Mouse (Mus musculus): ENCODE results near the gene A630089N07Rik. TPM values are rescaled to one million over a fixed set of nuclear protein-coding genes. Genes with fewer than 3 reads are reported as not detected.

The A630089N07Rik gene
- polyA plus RNA-seq, 1 experiment from 2014 or later: 45.7 TPM

DNA sequence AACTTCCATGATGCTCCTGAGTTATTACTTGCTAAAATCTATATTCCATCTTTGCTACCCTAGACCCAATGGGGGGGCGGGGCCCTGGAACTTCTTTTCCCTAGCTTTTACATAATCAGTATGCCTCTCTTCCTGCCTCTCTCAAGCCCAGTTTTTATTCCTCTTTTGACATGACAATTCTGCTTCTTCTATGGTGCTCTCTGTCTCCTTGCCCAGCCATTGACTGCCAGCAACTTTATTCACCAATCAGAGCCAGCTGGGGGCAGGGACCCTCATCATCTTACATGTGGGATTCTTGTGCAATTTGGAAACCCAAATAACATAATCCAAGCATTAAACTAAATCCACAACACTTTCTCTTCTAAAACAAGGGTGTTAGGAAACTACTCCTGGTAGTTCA, 100.9 kb downstream of the A630089N07Rik start:
- H3K36me3 ChIP-seq (ENCODE audit: control insufficient read depth, insufficient read depth, low read length): no peaks in the 10 kb centered on the region
- no peak overlapping the region for H3K27ac ChIP-seq (ENCODE audit: low read depth, low read length)
- H3K4me2 ChIP-seq (ENCODE audit: low read depth, low read length, severe bottlenecking): no peak overlapping the region
- no peak overlapping the region for H3K4me3 ChIP-seq (ENCODE audit: low read depth, low read length)
- no peak for ATAC-seq (replicated peaks; ENCODE audit: low FRiP score)
- WGBS: 88% methylated on average over 1 of the region's 1 CpGs
- no peaks in the 10 kb centered on the region for H3K4me1 ChIP-seq (replicated peaks; ENCODE audit: control insufficient read depth, insufficient read depth, low read length)
- H3K9ac ChIP-seq (ENCODE audit: low read length): no peak overlapping the region
- no peaks in the 10 kb centered on the region for H3K9me3 ChIP-seq (ENCODE audit: control insufficient read depth, low read length)
- no peaks in the 10 kb centered on the region for H3K27me3 ChIP-seq (ENCODE audit: control insufficient read depth, insufficient read depth, low read length)
- no peak for DNase-seq (ENCODE audit: low spot score)

DNA sequence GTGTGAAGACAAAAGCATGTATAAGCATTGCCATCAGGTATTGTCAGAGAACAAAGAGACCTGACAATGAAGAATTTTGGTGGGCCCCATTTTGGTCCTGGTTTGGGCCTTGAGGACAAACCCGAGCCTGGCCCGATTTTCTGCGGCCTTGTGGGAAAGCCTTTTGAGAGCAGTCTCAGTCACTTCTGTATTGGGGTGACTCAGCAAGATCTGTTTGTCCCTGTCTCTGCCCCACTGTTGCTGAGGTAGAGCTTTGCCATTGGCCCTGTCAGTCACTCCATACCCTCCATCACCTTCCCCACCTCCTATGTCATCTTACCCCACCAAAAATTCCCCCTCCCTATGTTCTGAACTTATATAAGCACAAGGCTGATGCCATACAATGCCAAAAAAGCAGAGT, 104.5 kb downstream of the A630089N07Rik start:
- WGBS: 91% methylated on average over 3 of the region's 3 CpGs

DNA sequence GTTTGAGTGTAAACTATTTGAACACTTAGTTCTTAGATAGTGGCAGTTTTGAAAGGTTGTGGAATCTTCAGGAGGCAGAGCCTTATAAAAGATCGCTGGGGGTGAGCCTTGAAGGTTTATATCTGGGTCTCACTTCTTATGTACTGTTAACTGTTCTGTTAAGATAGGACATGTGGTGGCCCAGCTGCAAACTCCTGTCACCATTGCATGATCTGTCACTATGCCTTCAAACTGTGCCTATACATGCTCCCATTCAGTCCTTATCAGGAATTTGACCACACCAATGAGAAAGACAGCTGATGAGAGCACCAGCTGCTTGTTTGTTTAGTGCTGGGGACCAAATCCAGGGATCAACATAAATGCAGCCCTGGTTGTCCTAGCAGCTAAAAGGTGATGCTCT, 105.0 kb downstream of the A630089N07Rik start:
- H3K9ac ChIP-seq (ENCODE audit: low read length): no peak overlapping the region
- WGBS: 79% methylated on average over 1 of the region's 1 CpGs
- ATAC-seq (replicated peaks; ENCODE audit: low FRiP score): no peak

More for the DNA sequence above, 104.5 kb downstream of the A630089N07Rik start:
- Histone ChIP-seq H3K27ac (ENCODE audit: low read depth, low read length) (no peak overlapping the region), H3K4me3 (ENCODE audit: low read depth, low read length) (no peak overlapping the region), H3K9ac (ENCODE audit: low read length) (no peak overlapping the region), H3K27me3 (ENCODE audit: control insufficient read depth, insufficient read depth, low read length) (no peaks in the 10 kb centered on the region), H3K4me1 (replicated peaks; ENCODE audit: control insufficient read depth, insufficient read depth, low read length) (no peaks in the 10 kb centered on the region), H3K4me2 (ENCODE audit: low read depth, low read length, severe bottlenecking) (no peak overlapping the region), H3K9me3 (ENCODE audit: control insufficient read depth, low read length) (no peaks in the 10 kb centered on the region), H3K36me3 (ENCODE audit: control insufficient read depth, insufficient read depth, low read length) (no peaks in the 10 kb centered on the region)
- DNase-seq (ENCODE audit: low spot score): no peak
- no peak for ATAC-seq (replicated peaks; ENCODE audit: low FRiP score)

DNA sequence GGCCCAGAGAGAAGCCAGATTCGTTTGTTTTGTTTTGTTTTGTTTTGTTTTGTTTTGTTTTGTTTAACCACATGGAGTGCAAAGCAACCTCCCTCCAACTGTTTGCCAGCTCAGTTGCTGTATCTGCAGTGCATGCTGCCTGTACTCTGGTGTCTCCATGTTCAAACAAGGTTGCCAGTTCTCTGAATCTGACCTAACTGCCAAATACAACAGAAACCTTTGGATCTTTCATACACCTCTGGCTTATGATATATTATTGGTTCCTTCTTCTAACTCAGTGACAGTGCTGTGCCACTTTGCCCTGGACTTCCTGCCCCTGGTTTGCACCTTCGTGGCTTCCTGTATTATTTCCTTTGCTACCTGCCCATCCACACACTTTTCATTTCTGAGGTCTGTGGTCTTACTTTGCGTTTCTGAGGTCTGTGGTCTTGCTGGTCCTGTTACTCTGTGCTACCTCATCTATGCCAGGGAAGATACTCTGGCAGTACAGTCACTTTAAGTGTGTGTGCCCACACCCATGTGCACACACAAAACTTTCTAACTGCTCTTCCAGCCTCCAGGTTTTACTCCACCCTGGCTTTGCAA, 118.2 kb downstream of the A630089N07Rik start:
- WGBS: 91% methylated on average over 3 of the region's 3 CpGs
- no peak for ATAC-seq (replicated peaks; ENCODE audit: low FRiP score)
- Histone ChIP-seq H3K9me3 (ENCODE audit: control insufficient read depth, low read length) (no peaks in the 10 kb centered on the region), H3K36me3 (ENCODE audit: control insufficient read depth, insufficient read depth, low read length) (no peaks in the 10 kb centered on the region), H3K9ac (ENCODE audit: low read length) (no peak overlapping the region), H3K4me2 (ENCODE audit: low read depth, low read length, severe bottlenecking) (no peak overlapping the region), H3K27me3 (ENCODE audit: control insufficient read depth, insufficient read depth, low read length) (no peaks in the 10 kb centered on the region), H3K4me3 (ENCODE audit: low read depth, low read length) (no peak overlapping the region), H3K27ac (ENCODE audit: low read depth, low read length) (no peak overlapping the region), H3K4me1 (replicated peaks; ENCODE audit: control insufficient read depth, insufficient read depth, low read length) (no peaks in the 10 kb centered on the region)
- DNase-seq (ENCODE audit: low spot score): no peak

More for the DNA sequence above, 105.0 kb downstream of the A630089N07Rik start:
- H3K36me3 ChIP-seq (ENCODE audit: control insufficient read depth, insufficient read depth, low read length): no peaks in the 10 kb centered on the region
- H3K4me1 ChIP-seq (replicated peaks; ENCODE audit: control insufficient read depth, insufficient read depth, low read length): no peaks in the 10 kb centered on the region
- no peak overlapping the region for H3K4me3 ChIP-seq (ENCODE audit: low read depth, low read length)
- H3K9me3 ChIP-seq (ENCODE audit: control insufficient read depth, low read length): no peaks in the 10 kb centered on the region
- no peaks in the 10 kb centered on the region for H3K27me3 ChIP-seq (ENCODE audit: control insufficient read depth, insufficient read depth, low read length)
- H3K27ac ChIP-seq (ENCODE audit: low read depth, low read length): no peak overlapping the region
- DNase-seq (ENCODE audit: low spot score): no peak
- H3K4me2 ChIP-seq (ENCODE audit: low read depth, low read length, severe bottlenecking): no peak overlapping the region

DNA sequence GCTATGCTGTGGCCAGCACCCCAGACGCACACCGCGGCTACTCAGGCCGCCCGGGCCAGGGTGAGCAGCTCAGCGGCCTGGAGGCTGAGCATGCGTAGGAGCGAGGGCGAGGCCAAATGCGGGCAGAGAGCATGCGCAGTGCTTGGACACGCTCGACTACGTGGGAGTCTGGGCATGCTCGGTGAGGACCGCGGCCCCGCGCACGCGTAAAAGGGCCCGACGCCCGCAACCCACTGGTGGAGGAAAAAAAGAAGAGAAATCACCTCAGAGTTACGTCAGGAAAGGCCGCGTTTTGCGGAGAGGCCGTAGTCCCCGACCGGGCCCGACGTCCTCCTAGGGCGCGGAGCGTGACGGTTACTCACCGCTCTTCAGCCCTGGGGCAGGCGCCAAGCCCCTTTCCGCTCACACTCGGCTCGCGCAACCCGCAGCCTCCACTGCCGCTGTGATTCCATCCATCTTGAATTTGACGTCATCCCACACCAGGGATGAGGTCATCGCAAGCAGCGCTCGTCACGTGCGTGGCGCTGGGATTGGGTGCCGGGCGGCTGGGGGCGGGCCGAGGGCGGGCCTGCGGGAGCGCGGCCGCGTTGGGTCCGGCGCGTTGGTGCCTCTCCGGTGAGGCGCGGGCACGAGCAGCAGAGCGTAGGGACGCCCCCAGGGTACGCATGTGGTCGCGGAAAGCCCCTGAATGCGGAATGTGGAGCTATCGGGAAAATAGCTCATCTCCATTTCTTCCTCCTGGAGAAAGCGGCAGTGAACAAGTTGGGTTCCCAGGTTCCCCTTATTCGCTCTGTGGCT, 119.9 kb downstream of the A630089N07Rik start, which contains the start of the genes C2cd2 and Zbtb21:
C2cd2 (minus strand) TSS at position 448 of the 798 bp plus-strand sequence.
Zbtb21 (minus strand) TSS at position 472 of the 798 bp plus-strand sequence.
- Histone ChIP-seq H3K36me3 (ENCODE audit: control insufficient read depth, insufficient read depth, low read length) (no peaks in the 10 kb centered on the region), H3K4me3 (ENCODE audit: low read depth, low read length) (peak within 1 kb of the TSS; percentile 77), H3K9ac (ENCODE audit: low read length) (peak within 1 kb of the TSS; percentile 93), H3K27me3 (ENCODE audit: control insufficient read depth, insufficient read depth, low read length) (no peaks in the 10 kb centered on the region), H3K27ac (ENCODE audit: low read depth, low read length) (peak within 1 kb of the TSS; percentile 86), H3K4me2 (ENCODE audit: low read depth, low read length, severe bottlenecking) (peak within 1 kb of the TSS; percentile 52), H3K9me3 (ENCODE audit: control insufficient read depth, low read length) (no peaks in the 10 kb centered on the region), H3K4me1 (replicated peaks; ENCODE audit: control insufficient read depth, insufficient read depth, low read length) (no peaks in the 10 kb centered on the region)
- WGBS: under 1% methylated on average over 78 of the region's 78 CpGs
- ATAC-seq (replicated peaks; ENCODE audit: low FRiP score) (peak; percentile 99), DNase-seq (ENCODE audit: low spot score) (peak; percentile 98)

DNA sequence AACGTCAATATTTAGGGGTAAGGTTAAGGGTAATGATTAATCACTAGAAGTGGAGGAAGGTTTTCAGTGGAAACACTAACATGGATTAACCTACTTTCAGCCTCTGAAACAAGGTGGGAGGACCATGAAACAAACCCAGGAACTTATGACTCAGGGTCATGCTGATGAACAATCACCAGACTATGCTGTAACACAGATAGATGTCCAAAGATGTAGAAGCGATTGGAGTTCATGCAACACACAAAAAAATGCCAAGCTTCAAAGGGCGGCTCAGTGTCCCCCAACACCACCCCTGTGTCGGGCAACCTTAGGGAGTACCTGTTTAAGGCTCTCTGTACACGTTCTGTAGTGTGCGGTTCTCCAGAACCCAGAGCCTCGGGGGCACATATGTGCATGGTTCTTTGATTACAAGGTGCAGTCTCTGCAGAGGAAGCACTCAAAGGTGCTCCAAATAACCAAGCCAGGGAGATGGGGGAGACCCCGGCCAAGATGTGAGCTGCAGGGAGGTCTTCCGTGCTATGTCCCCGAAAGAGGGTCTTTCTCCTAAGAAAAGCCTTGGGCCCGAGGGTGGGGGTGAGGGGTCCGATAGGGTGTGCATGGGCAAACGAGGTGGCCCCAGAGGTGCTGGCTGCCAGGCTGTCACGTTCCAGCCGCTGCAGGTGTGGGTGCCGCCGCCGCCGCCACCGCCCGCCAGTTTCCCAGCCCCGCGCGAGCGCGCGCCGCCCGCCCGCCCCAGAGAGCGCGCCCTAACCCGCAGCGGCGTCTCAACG, 120.7 kb downstream of the A630089N07Rik start:
- ATAC-seq (replicated peaks; ENCODE audit: low FRiP score): no peak; the same call in 1 of the 2 replicates
- no peaks in the 10 kb centered on the region for H3K4me1 ChIP-seq (replicated peaks; ENCODE audit: control insufficient read depth, insufficient read depth, low read length)
- DNase-seq (ENCODE audit: low spot score): no peak
- no peaks in the 10 kb centered on the region for H3K36me3 ChIP-seq (ENCODE audit: control insufficient read depth, insufficient read depth, low read length)
- H3K4me2 ChIP-seq (ENCODE audit: low read depth, low read length, severe bottlenecking): peak overlapping the region; percentile 52
- H3K27me3 ChIP-seq (ENCODE audit: control insufficient read depth, insufficient read depth, low read length): no peaks in the 10 kb centered on the region
- WGBS: 10% methylated on average over 34 of the region's 36 CpGs
- peak overlapping the region; percentile 77 for H3K4me3 ChIP-seq (ENCODE audit: low read depth, low read length)
- H3K27ac ChIP-seq (ENCODE audit: low read depth, low read length): peak overlapping the region; percentile 86; the same call in 1 of the 2 replicates
- H3K9me3 ChIP-seq (ENCODE audit: control insufficient read depth, low read length): no peaks in the 10 kb centered on the region
- H3K9ac ChIP-seq (ENCODE audit: low read length): peak overlapping the region; percentile 93

DNA sequence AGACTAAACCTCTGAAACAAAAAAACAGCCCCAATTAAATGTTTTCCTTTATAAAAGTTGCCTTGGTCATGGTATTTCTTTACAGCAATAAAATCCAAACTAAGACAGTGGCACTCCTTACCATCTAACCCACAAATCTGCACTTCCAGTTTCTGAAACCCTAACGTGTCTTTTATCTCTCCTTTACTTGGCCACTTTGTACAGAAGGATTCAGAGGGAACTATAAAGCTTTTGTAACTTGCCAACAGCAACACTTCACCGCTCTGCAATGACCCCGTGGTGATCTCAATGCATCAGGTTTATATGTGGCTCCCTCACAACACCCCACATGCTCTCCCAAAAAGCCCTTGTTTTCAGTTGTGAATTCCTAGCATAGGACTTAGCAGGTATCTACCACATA, 121.9 kb downstream of the A630089N07Rik start:
- Histone ChIP-seq H3K27ac (ENCODE audit: low read depth, low read length) (no peak overlapping the region), H3K9me3 (ENCODE audit: control insufficient read depth, low read length) (no peaks in the 10 kb centered on the region), H3K4me2 (ENCODE audit: low read depth, low read length, severe bottlenecking) (no peak overlapping the region), H3K9ac (ENCODE audit: low read length) (no peak overlapping the region), H3K4me1 (replicated peaks; ENCODE audit: control insufficient read depth, insufficient read depth, low read length) (no peaks in the 10 kb centered on the region), H3K4me3 (ENCODE audit: low read depth, low read length) (no peak overlapping the region), H3K27me3 (ENCODE audit: control insufficient read depth, insufficient read depth, low read length) (no peaks in the 10 kb centered on the region), H3K36me3 (ENCODE audit: control insufficient read depth, insufficient read depth, low read length) (no peaks in the 10 kb centered on the region)
- no peak for ATAC-seq (replicated peaks; ENCODE audit: low FRiP score)
- DNase-seq (ENCODE audit: low spot score): no peak
- 93% methylated on average over 3 of the region's 3 CpGs for WGBS

DNA sequence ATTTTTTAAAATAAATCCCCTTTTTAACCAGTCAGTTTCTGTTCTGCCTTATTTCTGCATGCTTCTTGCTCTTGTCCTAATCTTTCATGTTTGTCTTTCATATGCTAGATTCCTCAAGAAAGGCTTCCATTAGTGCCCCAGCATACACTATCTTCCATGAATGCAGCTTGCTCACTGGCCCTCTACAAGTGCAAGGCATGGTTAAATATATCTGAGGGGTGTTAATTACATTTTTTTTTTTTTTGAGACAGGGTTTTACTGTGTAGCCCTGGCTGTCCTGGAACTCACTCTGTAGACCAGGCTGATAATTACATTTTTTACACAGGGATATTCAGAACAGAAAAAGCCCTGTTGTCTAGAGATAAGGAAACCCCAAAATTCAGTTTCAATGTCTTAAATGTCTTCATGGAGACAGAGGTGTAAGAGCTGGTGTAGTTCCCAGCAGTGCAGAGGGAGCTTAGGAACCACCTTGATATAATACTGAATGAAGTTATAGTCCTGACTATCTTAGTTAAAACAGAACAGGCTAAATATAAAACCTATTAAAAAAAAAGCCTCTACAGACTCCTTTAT, 123.8 kb downstream of the A630089N07Rik start:
- H3K9ac ChIP-seq (ENCODE audit: low read length): no peak overlapping the region
- H3K9me3 ChIP-seq (ENCODE audit: control insufficient read depth, low read length): no peaks in the 10 kb centered on the region
- no peaks in the 10 kb centered on the region for H3K27me3 ChIP-seq (ENCODE audit: control insufficient read depth, insufficient read depth, low read length)
- H3K4me2 ChIP-seq (ENCODE audit: low read depth, low read length, severe bottlenecking): no peak overlapping the region
- H3K36me3 ChIP-seq (ENCODE audit: control insufficient read depth, insufficient read depth, low read length): no peaks in the 10 kb centered on the region
- DNase-seq (ENCODE audit: low spot score) (no peak), ATAC-seq (replicated peaks; ENCODE audit: low FRiP score) (no peak)
- no peak overlapping the region for H3K27ac ChIP-seq (ENCODE audit: low read depth, low read length)
- H3K4me1 ChIP-seq (replicated peaks; ENCODE audit: control insufficient read depth, insufficient read depth, low read length): no peaks in the 10 kb centered on the region
- no peak overlapping the region for H3K4me3 ChIP-seq (ENCODE audit: low read depth, low read length)

Data from forebrain, embryonic 11.5 days (tissue).